Mouse (Mus musculus): ENCODE measurements around the gene Vmn2r39. TPM values are rescaled to one million over a fixed set of nuclear protein-coding genes. Genes with fewer than 3 reads are reported as not detected.
"Not testable (repeated sequence)": the region's sequence is repeated elsewhere in the genome, so short reads cannot be mapped to it uniquely, and the experiment has no call there.

The Vmn2r39 gene
- not detected in 2 replicates for polyA plus RNA-seq (2016; fragmentation: Nextera tagmentation; extraction: Ambion mirVana)

- H3K4me3 ChIP-seq (replicated peaks); H3K27me3 ChIP-seq; ATAC-seq (ENCODE audit: low FRiP score); H3K27ac ChIP-seq; H3K36me3 ChIP-seq (replicated peaks); H3K9ac ChIP-seq; H3K9me3 ChIP-seq; H3K4me2 ChIP-seq; H3K4me1 ChIP-seq: not testable (repeated sequence)
Observed at GRCm38 (mm10) chr7:9030698-9031097, at the start of gene Vmn2r39. Gene Vmn2r39, minus strand, starts transcription at chr7:9030798.

- not testable (repeated sequence) for H3K4me3 ChIP-seq (replicated peaks); H3K4me2 ChIP-seq; H3K27me3 ChIP-seq; H3K9ac ChIP-seq; H3K9me3 ChIP-seq; H3K4me1 ChIP-seq; ATAC-seq (ENCODE audit: low FRiP score); H3K36me3 ChIP-seq (replicated peaks); H3K27ac ChIP-seq
- 85% methylated on average over 4 of the region's 4 CpGs for WGBS
Observed at GRCm38 (mm10) chr7:9065353-9065752, 34.8 kb upstream of the Vmn2r39 start.

Other genes with a start within 250 kb of the Vmn2r39 start
- not detected in 2 replicates for gene Vmn2r40, start 99.4 kb downstream of the Vmn2r39 start, polyA plus RNA-seq (2016; fragmentation: Nextera tagmentation; extraction: Ambion mirVana)
- not detected in 2 replicates for gene Vmn2r38, start 67.1 kb upstream of the Vmn2r39 start, polyA plus RNA-seq (2016; fragmentation: Nextera tagmentation; extraction: Ambion mirVana)
- not detected in 2 replicates for gene Vmn2r37, start 192.9 kb upstream of the Vmn2r39 start, polyA plus RNA-seq (2016; fragmentation: Nextera tagmentation; extraction: Ambion mirVana)